Mouse (Mus musculus) liver, embryonic 14.5 days (tissue): ENCODE data around the gene Elovl3.

Source experiments
- CTCF ChIP-seq: IDR thresholded peaks from 2 replicates; pipeline ENCODE4 v1.5.1; 2016; ENCODE audit warnings: antibody characterized with exemption, low read depth, control low read depth
- EP300 ChIP-seq: IDR thresholded peaks from 2 replicates; pipeline ENCODE4 v1.6.1; 2016; ENCODE audit warnings: antibody characterized with exemption, low read depth

DNA sequence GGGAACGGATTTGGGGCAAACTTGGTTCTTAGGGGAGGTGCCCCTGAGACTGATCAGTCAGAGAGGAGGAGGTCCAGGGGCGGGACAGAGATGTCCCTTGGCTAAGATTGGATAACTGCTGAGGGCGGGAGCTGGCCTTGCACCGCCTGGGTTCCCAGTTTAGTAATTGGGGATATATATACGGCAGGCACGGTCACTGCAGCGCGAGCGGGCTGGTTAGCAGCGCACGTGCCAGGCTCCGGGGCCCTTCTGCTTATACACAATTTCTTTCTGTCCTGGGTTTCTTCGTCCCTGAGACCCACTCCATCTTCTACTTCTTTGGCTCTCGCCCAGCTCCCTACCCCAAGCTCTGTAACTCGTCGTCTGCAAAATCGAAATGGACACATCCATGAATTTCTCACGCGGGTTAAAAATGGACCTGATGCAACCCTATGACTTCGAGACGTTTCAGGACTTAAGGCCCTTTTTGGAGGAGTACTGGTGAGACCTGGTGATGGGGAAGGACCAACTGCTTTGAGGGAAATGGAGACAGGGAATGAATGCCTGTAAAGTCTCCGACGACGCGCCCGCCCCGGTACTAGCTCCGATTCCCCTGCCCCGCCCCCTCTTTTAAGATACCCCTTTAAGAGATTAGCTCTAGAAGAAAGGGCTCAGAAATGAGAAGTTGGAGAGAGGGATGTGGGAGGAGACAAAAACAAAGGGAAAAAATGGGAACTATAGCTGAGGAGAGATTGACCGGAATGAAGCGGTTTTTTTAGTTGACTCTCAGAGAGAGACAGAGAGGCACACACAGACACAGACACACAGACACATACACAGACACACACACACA, at the start of gene Elovl3:
- TF ChIP-seq EP300 (no peak), CTCF (no peak)
